Mouse (Mus musculus) frontal cortex, adult (tissue): ENCODE results near the gene Kif5a.
A peak's percentile ranks its signal among the peaks of the same experiment; 100 is the strongest.

Experiments used
- ATAC-seq: cut with Nextera tagmentation; 2 replicates; pipeline ENCODE4 v1.9.2; 2017; ENCODE audit warnings: mild to moderate bottlenecking, moderate library complexity, mixed read lengths; ENCODE audit not compliant: low TSS enrichment

The Kif5a gene

GRCm38 (mm10) chr10:127289573-127290191 lies 26.5 kb upstream of the Kif5a start:
- ATAC-seq = peak; percentile 7; the same call in 1 of the 2 replicates

GRCm38 (mm10) chr10:127288800-127289572 lies 25.8 kb upstream of the Kif5a start, which contains the start of gene Mbd6:
Gene Mbd6 (minus strand): TSS chr10:127289018.
- ATAC-seq = 0 out of 2 replicates have a peak, but pooled peaks have one; percentile 3

- ATAC-seq = no peak
Observed at GRCm38 (mm10) chr10:127288328-127288799, 25.2 kb upstream of the Kif5a start.

DNA sequence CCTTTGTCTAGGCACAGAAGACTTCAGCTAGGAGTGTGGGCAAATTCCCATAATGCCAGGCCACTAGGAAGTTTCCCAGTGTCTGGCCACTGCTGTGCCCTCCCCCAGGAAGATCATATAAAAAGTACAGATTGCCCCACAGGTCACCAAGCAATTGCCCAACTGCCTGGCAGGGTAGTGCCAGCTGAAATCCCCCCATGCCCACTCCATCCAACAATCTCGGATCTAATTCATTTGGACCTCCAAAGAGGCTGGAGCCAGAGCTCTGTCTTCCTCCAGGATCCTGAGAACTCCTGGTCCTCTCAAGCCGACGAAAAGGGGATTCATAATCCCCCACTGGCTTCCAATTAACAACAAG lies 24.8 kb upstream of the Kif5a start:
- ATAC-seq = no peak

DNA sequence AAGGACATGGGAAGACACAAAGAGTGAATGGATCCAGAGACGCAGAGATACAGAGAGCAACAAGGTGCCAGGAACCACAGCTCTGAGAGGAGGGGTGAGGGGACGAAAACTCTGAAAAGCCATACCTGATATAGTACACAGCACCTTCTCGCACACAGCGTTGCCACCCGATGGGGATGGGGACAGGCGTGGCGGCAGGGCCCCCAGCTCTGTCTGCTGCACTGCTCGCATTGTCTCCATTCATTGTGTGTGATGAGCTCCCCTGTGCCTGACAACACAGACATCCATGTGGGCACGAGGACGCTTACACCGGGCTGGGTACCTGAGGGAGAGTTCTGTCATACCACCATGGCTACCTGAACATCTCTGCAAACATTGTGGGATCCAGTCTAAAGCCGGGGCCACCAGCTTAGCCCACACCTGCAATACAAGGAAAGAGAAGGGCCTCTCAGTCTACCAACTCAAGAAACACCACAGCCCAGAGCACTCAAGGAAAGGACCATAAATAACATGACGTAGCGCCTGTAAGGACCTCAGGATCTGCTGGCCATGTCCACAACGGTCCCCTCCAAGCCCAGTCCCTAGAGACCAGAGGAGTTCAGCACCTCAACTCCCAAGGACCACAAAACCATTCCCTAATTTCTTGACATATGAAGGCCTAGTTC lies 24.3 kb upstream of the Kif5a start:
- ATAC-seq = no peak

DNA sequence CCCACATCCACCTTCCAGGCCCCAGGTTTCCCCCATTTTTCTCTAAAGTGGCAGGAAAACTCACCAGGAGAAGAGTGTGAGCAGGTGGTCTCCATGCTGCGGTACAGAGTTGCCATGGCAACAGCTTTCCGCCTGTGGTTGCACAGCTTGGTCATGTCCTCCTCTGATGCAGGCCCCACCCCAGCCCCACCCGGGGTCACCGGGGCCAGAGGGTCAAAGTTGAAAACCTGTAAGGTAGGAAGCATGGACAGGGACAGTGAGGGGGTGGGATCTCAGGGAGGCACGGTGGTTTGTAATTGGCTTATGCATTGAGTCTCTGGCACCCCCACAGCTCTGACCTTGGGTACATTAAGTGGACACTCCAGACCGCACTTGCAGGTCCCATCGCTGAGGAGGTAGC lies 23.6 kb upstream of the Kif5a start:
- ATAC-seq = no peak

- ATAC-seq = no peak
Observed at GRCm38 (mm10) chr10:127286194-127286593, 23.0 kb upstream of the Kif5a start.

- ATAC-seq = no peak
Observed at GRCm38 (mm10) chr10:127285644-127286043, 22.5 kb upstream of the Kif5a start.

GRCm38 (mm10) chr10:127284724-127285500 lies 21.8 kb upstream of the Kif5a start:
- ATAC-seq = no peak

- no peak for ATAC-seq
Observed at GRCm38 (mm10) chr10:127284105-127284622, 21.0 kb upstream of the Kif5a start.

DNA sequence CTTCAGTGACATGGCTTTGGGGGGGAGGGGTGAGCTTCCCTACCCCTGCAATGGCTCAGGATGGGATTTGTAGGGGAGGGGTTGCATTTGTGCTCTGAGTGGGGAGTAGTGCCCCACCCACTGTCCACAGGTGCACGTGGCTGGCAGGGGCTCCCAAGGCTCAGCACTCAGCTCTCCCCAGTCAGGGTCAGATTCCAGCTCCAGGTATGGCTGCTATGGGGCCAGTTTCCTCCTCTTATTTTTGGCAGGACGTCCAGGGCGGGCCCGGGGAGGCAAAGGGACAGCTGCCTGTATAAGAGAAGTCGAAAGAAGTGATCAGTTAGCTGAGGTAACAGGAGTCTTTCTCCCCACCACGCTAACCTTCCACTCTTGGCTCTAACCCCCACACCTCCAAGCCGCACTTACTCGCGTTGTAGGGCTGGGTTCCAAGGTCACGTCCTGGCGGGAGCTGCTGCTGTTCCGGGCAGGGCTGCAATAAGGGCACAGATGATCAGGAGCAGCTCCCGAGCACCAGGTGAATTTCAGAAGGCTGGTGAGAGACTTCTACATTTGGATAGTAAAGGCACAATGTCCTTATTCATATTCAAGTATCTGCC lies 19.6 kb upstream of the Kif5a start:
- no peak for ATAC-seq

- ATAC-seq = no peak
Observed at GRCm38 (mm10) chr10:127281316-127281715, 18.2 kb upstream of the Kif5a start.

DNA sequence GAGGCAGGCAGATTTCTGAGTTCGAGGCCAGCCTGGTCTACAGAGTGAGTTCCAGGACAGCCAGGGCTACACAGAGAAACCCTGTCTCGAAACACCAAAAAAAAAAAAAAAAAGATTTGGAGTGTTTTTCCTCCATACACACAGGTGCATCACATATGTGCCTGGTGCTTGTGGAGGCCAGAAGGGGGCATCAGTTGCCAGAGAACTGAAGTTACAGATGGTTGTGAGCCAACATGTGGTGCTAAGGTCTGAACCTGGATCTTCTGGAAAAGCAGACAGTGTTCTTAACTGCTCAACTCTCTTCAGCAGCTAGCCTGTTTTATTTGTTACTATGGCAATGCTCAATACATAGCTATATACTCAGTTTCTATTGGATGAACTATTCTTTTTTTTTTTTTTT lies 16.6 kb upstream of the Kif5a start:
- no peak for ATAC-seq

DNA sequence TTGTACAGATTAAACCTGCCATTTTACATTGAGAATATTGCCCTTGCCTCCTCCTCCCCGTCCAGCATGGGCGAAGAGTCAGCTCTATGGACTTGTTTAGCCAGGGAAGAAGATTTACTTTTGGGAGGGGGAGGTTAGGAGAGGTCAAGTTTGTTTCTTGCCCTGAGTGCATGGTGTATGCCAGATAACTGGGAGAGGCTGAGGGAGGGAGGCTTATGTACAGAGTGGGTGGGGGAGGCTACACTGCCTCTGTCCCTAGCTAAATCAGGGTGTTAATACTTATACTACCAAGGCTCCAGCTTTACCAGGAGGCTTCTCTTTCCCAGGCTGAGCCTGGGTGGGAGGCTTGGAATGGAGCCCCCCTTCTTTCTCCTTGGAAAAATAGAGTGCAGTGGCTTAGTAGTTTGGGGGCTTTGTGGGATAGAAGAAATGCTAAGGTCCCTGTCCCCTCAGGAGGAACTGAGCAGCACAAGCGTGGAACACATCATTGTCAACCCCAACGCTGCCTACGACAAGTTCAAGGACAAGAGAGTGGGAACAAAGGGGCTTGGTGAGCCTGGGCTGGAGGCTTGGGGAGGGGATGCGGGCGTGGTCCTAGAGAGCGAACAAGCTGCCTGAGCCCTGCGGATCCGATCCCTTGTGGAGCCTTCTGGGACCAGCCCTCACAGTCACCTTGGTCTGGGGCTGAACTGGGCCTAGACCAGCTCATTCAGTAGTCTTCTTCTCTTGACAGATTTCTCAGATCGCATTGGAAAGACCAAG lies 11.3 kb upstream of the Kif5a start:
- no peak for ATAC-seq

- no peak for ATAC-seq
Observed at GRCm38 (mm10) chr10:127272371-127272770, 9.2 kb upstream of the Kif5a start.

GRCm38 (mm10) chr10:127269884-127270283 lies 6.7 kb upstream of the Kif5a start:
- no peak for ATAC-seq

DNA sequence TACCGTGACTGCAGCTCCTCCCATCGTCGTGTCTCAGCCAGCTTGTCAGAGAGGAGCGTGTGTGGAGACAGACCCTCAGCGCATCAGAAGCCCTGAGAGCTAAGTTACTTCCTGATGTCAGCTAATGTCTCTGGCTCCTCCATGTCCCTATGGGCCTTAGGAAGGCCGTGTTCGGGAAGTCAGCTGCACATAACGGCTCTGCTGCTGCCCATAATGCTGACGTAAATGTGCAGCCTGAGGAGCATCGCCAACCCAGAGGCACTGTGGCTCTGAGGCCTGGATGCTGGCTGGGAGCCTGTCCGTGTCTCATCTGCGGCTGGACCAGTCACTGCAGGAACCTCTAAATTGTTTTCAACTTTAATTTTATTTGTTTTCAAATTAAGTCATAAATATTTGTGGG lies 5.9 kb upstream of the Kif5a start:
- no peak for ATAC-seq

- ATAC-seq = no peak
Observed at GRCm38 (mm10) chr10:127268401-127268800, 5.3 kb upstream of the Kif5a start.

DNA sequence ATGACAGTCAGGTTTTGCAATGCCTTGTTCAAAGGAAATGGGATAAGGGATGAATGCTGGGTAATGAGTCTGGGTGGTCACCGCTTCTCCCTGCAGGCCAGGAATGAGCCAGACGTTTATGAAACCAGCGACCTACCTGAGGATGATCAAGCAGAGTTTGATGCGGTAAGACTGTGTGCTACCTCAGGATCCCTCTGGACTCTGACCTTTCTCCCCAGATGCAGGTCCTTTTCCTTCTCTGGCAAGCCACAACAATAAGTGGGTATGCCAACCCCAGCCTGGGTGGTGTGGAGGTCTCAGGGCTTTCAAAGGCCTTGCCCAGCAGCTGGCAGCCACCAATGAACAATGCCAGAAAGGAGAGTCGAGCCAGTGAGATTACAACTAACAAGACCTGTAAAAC lies 4.2 kb upstream of the Kif5a start:
- no peak for ATAC-seq
